Mouse (Mus musculus) lung, adult 2 months (tissue): Measurements from ENCODE around the gene Umodl1.
A peak's percentile ranks its signal among the peaks of the same experiment; 100 is the strongest.

Experiments used
- CTCF ChIP-seq: fragments of 200-500 bp; IDR thresholded peaks from 2 replicates; pipeline ENCODE4 v1.5.1; 2011; ENCODE audit warnings: mild to moderate bottlenecking, low read length, control low read depth; ENCODE audit not compliant: insufficient read depth
- POLR2A ChIP-seq: fragments of 200-500 bp; IDR thresholded peaks from 2 replicates; pipeline ENCODE4 v1.6.1; 2011; ENCODE audit warnings: low read depth, mild to moderate bottlenecking, control low read depth, low read length, borderline replicate concordance; ENCODE audit errors: extremely low read depth

DNA sequence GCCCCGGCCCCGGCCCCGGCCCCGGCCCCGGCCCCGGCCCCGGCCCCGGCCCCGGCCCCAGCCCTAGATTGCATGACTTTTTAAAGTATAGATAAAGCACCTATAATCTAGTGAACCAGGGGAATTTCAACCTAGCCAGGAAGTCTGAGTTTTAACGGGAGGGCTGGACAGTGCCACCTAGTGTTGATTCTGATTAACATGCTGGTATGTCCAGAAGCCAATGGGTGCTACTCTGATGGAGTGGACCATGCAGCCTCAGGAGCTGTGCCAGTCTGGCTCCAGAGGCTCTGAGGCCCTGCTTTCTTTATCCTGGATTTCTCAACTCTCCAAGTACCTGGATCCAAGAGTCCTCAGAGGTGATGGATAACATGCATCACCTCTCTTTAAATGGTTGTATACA is 35.8 kb downstream of the Umodl1 start:
- TF ChIP-seq CTCF (peak; percentile 49), POLR2A (no peak)
